Mouse (Mus musculus): ENCODE data around the gene Uspl1.

- TF ChIP-seq CEBPB (IDR thresholded peaks at IDR 0.05; ENCODE audit: insufficient read depth, poor library complexity, severe bottlenecking) (no peak), MAX (IDR thresholded peaks at IDR 0.05; ENCODE audit: low read depth) (no peak), POLR2A (IDR thresholded peaks at IDR 0.05; ENCODE audit: insufficient read length, low read depth) (no peak), TCF12 (IDR thresholded peaks at IDR 0.05; ENCODE audit: insufficient read depth, poor library complexity, severe bottlenecking) (no peak), MYOD1 (IDR thresholded peaks at IDR 0.05; ENCODE audit: control insufficient read depth in 1 of 3, insufficient read length in 2 of 3, low read depth in 2 of 3) (no peak), POLR2AphosphoS2 (IDR thresholded peaks at IDR 0.05; ENCODE audit: insufficient read length, low read depth) (no peak), MYOG (IDR thresholded peaks at IDR 0.05; ENCODE audit: control insufficient read depth in 1 of 3, insufficient read depth in 1 of 3, insufficient read length in 2 of 3, low read depth in 2 of 3) (no peak), E2F4 (IDR thresholded peaks at IDR 0.05; ENCODE audit: insufficient read depth) (no peak), USF1 (IDR thresholded peaks at IDR 0.05; ENCODE audit: low read depth) (no peak), SRF (IDR thresholded peaks at IDR 0.05; ENCODE audit: control insufficient read depth, insufficient read length, low read depth) (no peak)
These were observed 80.3 kb downstream of the Uspl1 start, which contains the start of gene Alox5ap for GRCm38 (mm10) chr5:149264405-149264804.
